Mouse (Mus musculus): ENCODE measurements at regions not wholly inside any gene's neighbourhood (a gene's known extent, or its start where the extent isn't known, plus 50 kb on each side); places are given as distances from the start of the nearest gene placed in this dataset.

DNA sequence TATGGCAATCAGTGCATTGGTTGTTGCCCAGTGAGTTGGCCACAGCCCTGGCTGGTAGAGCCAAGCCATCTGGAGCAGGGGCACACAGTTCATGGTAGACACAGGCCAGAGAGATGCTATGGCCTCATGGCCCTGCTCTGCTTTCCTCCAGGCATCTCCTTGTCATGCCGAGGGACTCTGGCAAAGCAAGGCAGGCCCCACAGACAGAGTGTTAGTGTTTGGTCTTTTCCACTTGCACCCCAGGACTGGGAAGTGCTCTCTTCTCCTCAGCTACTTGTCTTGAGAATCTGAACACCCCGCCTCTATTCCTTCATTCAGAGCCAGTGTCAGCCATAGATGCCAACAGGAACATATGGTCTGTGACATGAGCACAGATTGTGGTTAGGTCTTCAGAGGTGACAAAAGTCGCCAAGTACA lies 148.1 kb upstream of the Pgrmc2 start:
- in situ Hi-C loops (cut with MboI; ENCODE audit: low pct_ligation_motif_present, low pct_unique_long_range_greater_than_20kb, low sequenced_read_pairs): no loop called here
- dilution Hi-C loops (cut with MboI; ENCODE audit: extremely low pct_ligation_motif_present, extremely low pct_unique_long_range_greater_than_20kb, low sequenced_read_pairs): no loop called here
- H3K27ac ChIP-seq (ENCODE audit: insufficient read depth, low read depth): no peak overlapping the region
- H3K9me3 ChIP-seq (replicated peaks; ENCODE audit: low read length): no peaks in the 10 kb centered on the region
- H3K27me3 ChIP-seq (replicated peaks): no peaks in the 10 kb centered on the region
- H3K79me2 ChIP-seq (replicated peaks; ENCODE audit: control insufficient read depth, extremely low read depth, insufficient read depth, poor library complexity, severe bottlenecking): no peaks in the 10 kb centered on the region
- H3K4me1 ChIP-seq (ENCODE audit: control insufficient read depth in 1 of 2, insufficient read depth in 2 of 2): peaks cover 15 to 19% of the 10 kb centered on the region in 2 experiments
- no peaks in the 10 kb centered on the region for H3K36me3 ChIP-seq (replicated peaks in 1 of 2; ENCODE audit: control insufficient read depth in 1 of 2, insufficient read depth in 1 of 2, low read length in 1 of 2)
- H3K4me3 ChIP-seq (replicated peaks in 1 of 3; ENCODE audit: low read depth in 2 of 3, low read length in 2 of 3, poor library complexity in 1 of 3): no peak overlapping the region
- H3K4me2 ChIP-seq (ENCODE audit: insufficient read depth, low read depth, poor library complexity, severe bottlenecking): no peak overlapping the region
- no peak for TF ChIP-seq NELFE (IDR thresholded peaks at IDR 0.05; ENCODE audit: low read depth, low read length)
- no peak for TF ChIP-seq POLR2AphosphoS2 (IDR thresholded peaks at IDR 0.05; ENCODE audit: low read depth, low read length)
- TF ChIP-seq ETS1 (conservative IDR thresholded peaks at IDR 0.05; ENCODE audit: low read depth, low read length): no peak
- TF ChIP-seq GABPA (IDR thresholded peaks at IDR 0.05; ENCODE audit: insufficient replicate concordance, low read depth, low read length): no peak
- no peak for TF ChIP-seq SIN3A (IDR thresholded peaks at IDR 0.05; ENCODE audit: low read length)
- no peak for TF ChIP-seq MAFK (IDR thresholded peaks at IDR 0.05; ENCODE audit: insufficient replicate concordance, low read length)
- no peak for TF ChIP-seq NRF1 (IDR thresholded peaks at IDR 0.05; ENCODE audit: low read depth, low read length)
- no peak for TF ChIP-seq UBTF (IDR thresholded peaks at IDR 0.05; ENCODE audit: low read depth, low read length)
- no peak for TF ChIP-seq TBP (conservative IDR thresholded peaks at IDR 0.05; ENCODE audit: low read depth, low read length)
- no peak for TF ChIP-seq ZMIZ1 (IDR thresholded peaks at IDR 0.05; ENCODE audit: low read depth, low read length)
- no peak for TF ChIP-seq PAX5 (IDR thresholded peaks at IDR 0.05; ENCODE audit: low read length)
- no peak for TF ChIP-seq ZKSCAN1 (IDR thresholded peaks at IDR 0.05; ENCODE audit: borderline replicate concordance, low read depth, low read length)
- no peak for TF ChIP-seq HCFC1 (IDR thresholded peaks at IDR 0.05; ENCODE audit: low read depth, low read length)
- no peak for TF ChIP-seq TCF12 (IDR thresholded peaks at IDR 0.05; ENCODE audit: low read depth, low read length)
- TF ChIP-seq ELF1 (IDR thresholded peaks at IDR 0.05; ENCODE audit: low read depth, low read length): no peak
- no peak for TF ChIP-seq MEF2A (IDR thresholded peaks at IDR 0.05; ENCODE audit: borderline replicate concordance, low read depth, low read length)
- no peak for DNase-seq (ENCODE audit: extremely low read depth)
- no peak overlapping the region for H3K9ac ChIP-seq (ENCODE audit: insufficient read depth, low read depth)

DNA sequence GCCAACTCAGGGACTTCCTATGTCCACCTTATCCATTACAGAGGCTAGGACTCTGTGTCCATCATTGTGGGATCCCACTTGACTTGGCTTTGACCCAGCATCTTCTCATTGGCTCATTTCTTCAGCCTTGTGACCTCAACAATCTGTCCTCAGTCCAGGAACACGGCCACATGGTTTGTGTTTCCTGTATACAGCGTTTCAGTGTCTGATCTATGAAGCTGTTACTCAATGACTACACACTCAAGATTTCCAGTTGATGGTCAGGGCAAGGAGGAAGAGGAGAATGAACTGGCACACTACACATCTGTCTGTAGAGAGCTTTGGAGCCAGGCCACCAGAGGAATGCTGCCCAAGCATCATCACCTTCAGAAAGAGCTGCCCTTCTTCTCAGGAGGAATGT lies 146.6 kb upstream of the Pgrmc2 start:
- no peak overlapping the region for H3K4me3 ChIP-seq (replicated peaks in 1 of 3; ENCODE audit: low read depth in 2 of 3, low read length in 2 of 3, poor library complexity in 1 of 3)
- in situ Hi-C loops (cut with MboI; ENCODE audit: low pct_ligation_motif_present, low pct_unique_long_range_greater_than_20kb, low sequenced_read_pairs): no loop called here
- peaks cover 10 to 14% of the 10 kb centered on the region in 2 experiments for H3K4me1 ChIP-seq (ENCODE audit: control insufficient read depth in 1 of 2, insufficient read depth in 2 of 2)
- H3K9ac ChIP-seq (ENCODE audit: insufficient read depth, low read depth): no peak overlapping the region
- no peak for DNase-seq (ENCODE audit: extremely low read depth)
- dilution Hi-C loops (cut with MboI; ENCODE audit: extremely low pct_ligation_motif_present, extremely low pct_unique_long_range_greater_than_20kb, low sequenced_read_pairs): no loop called here
- H3K27me3 ChIP-seq (replicated peaks): no peaks in the 10 kb centered on the region
- H3K79me2 ChIP-seq (replicated peaks; ENCODE audit: control insufficient read depth, extremely low read depth, insufficient read depth, poor library complexity, severe bottlenecking): no peaks in the 10 kb centered on the region
- no peak overlapping the region for H3K27ac ChIP-seq (ENCODE audit: insufficient read depth, low read depth)
- TF ChIP-seq TCF12 (IDR thresholded peaks at IDR 0.05; ENCODE audit: low read depth, low read length) (no peak), EP300 (IDR thresholded peaks at IDR 0.05; ENCODE audit: low read length) (no peak), NRF1 (IDR thresholded peaks at IDR 0.05; ENCODE audit: low read depth, low read length) (no peak), CHD2 (IDR thresholded peaks at IDR 0.05; ENCODE audit: low read length) (no peak), BHLHE40 (IDR thresholded peaks at IDR 0.05; ENCODE audit: low read depth, low read length) (no peak), ZMIZ1 (IDR thresholded peaks at IDR 0.05; ENCODE audit: low read depth, low read length) (no peak), POLR2AphosphoS2 (IDR thresholded peaks at IDR 0.05; ENCODE audit: low read depth, low read length) (no peak), PAX5 (IDR thresholded peaks at IDR 0.05; ENCODE audit: low read length) (no peak), RCOR1 (conservative IDR thresholded peaks at IDR 0.05; ENCODE audit: low read depth, low read length) (no peak), MAZ (IDR thresholded peaks at IDR 0.05; ENCODE audit: low read depth, low read length) (no peak), MEF2A (IDR thresholded peaks at IDR 0.05; ENCODE audit: borderline replicate concordance, low read depth, low read length) (no peak), POLR2A (IDR thresholded peaks at IDR 0.05; ENCODE audit: low read depth, low read length) (no peak), GABPA (IDR thresholded peaks at IDR 0.05; ENCODE audit: insufficient replicate concordance, low read depth, low read length) (no peak), ETS1 (conservative IDR thresholded peaks at IDR 0.05; ENCODE audit: low read depth, low read length) (no peak), IRF4 (IDR thresholded peaks at IDR 0.05; ENCODE audit: low read depth, low read length) (no peak), ZKSCAN1 (IDR thresholded peaks at IDR 0.05; ENCODE audit: borderline replicate concordance, low read depth, low read length) (no peak)
- H3K9me3 ChIP-seq (replicated peaks; ENCODE audit: low read length): no peaks in the 10 kb centered on the region
- H3K4me2 ChIP-seq (ENCODE audit: insufficient read depth, low read depth, poor library complexity, severe bottlenecking): no peak overlapping the region
- H3K36me3 ChIP-seq (replicated peaks in 1 of 2; ENCODE audit: control insufficient read depth in 1 of 2, insufficient read depth in 1 of 2, low read length in 1 of 2): no peaks in the 10 kb centered on the region

Measured in CH12.LX (cell line).